Comparison of ENCODE assay signal across 8 mouse cellular contexts in the genomic region with DNA sequence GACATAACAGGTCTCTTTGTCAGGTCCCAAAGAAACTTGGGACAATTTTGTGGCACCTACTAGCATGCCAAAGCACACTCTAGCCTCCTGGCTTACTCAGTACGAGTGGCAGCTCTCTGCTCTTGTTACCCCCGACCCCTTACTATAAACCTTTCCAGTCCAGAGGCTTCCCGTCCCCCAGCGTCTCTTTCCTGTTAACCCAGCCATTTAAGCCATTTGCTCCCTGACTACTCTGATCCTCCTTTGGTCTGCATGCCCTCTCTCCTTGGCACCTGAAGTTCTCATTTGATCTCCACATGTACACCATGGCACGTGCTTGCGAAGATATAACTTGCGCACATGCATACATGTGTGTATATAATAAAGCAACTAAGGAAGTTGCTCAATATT. TPM values are rescaled to one million over a fixed set of nuclear protein-coding genes. Genes with fewer than 3 reads are reported as not detected.
DNase-seq lines count a peak whose midpoint lies in the region; ATAC-seq and TF ChIP-seq lines count a peak whose summit lies in the region.

No protein-coding gene starts in this region.

- TF ChIP-seq CTCF in kidney, postnatal 0 days (IDR thresholded peaks at IDR 0.05; ENCODE audit: low read depth): no peak
- TF ChIP-seq CTCF in midbrain, postnatal 0 days (IDR thresholded peaks at IDR 0.05): no peak

- no peak for DNase-seq in kidney, postnatal 0 days (ENCODE audit: low spot score)
- DNase-seq in kidney, adult 9 months: no peak
- no peak for DNase-seq in embryonic facial prominence, embryonic 11.5 days (ENCODE audit: low spot score)
- DNase-seq in midbrain, postnatal 0 days (ENCODE audit: low spot score): no peak
- no peak for DNase-seq in left cerebral cortex, postnatal 36 days (ENCODE audit: low spot score in 2 of 2)
- DNase-seq in cerebellum, postnatal 25 days: no peak
- DNase-seq in right cerebral cortex, adult 2 months (ENCODE audit: low spot score in 2 of 2): no peak

- peaks cover 6% of the 10 kb centered on the region; the same call in 1 of the 2 replicates for H3K4me1 ChIP-seq in kidney, postnatal 0 days (replicated peaks; ENCODE audit: insufficient read depth, low read length)
- peaks cover 4% of the 10 kb centered on the region for H3K4me1 ChIP-seq in embryonic facial prominence, embryonic 11.5 days (ENCODE audit: control insufficient read depth, insufficient read depth, low read length)
- H3K4me1 ChIP-seq in hindbrain, embryonic 15.5 days (replicated peaks): peaks cover 34% of the 10 kb centered on the region
- peaks cover 9% of the 10 kb centered on the region; the same call in 1 of the 2 replicates for H3K4me1 ChIP-seq in midbrain, postnatal 0 days (ENCODE audit: insufficient read depth, low read length)

- H3K27me3 ChIP-seq in kidney, postnatal 0 days (ENCODE audit: insufficient read depth, low read length): no peaks in the 10 kb centered on the region
- H3K27me3 ChIP-seq in embryonic facial prominence, embryonic 11.5 days (ENCODE audit: control insufficient read depth, insufficient read depth, low read length): no peaks in the 10 kb centered on the region
- H3K27me3 ChIP-seq in hindbrain, embryonic 15.5 days: no peaks in the 10 kb centered on the region
- H3K27me3 ChIP-seq in midbrain, postnatal 0 days (ENCODE audit: insufficient read depth, low read length): no peaks in the 10 kb centered on the region

- ATAC-seq in kidney, postnatal 0 days (replicated peaks; ENCODE audit: low FRiP score, low read depth): no peak
- ATAC-seq in embryonic facial prominence, embryonic 11.5 days (replicated peaks; ENCODE audit: insufficient number of reproducible peaks, low FRiP score, low TSS enrichment, low read depth): no peak
- no peak for ATAC-seq in hindbrain, embryonic 15.5 days (ENCODE audit: low FRiP score, low read depth)
- ATAC-seq in midbrain, postnatal 0 days (ENCODE audit: low FRiP score): no peak

- H3K4me2 ChIP-seq in kidney, postnatal 0 days (ENCODE audit: low read length): peak overlapping the region; percentile 69
- peak overlapping the region; percentile 69 for H3K4me2 ChIP-seq in embryonic facial prominence, embryonic 11.5 days (ENCODE audit: low read depth, low read length)
- peak overlapping the region; percentile 86 for H3K4me2 ChIP-seq in hindbrain, embryonic 15.5 days
- H3K4me2 ChIP-seq in midbrain, postnatal 0 days (ENCODE audit: low read depth, low read length, poor library complexity, severe bottlenecking): peak overlapping the region; percentile 76

- no peaks in the 10 kb centered on the region for H3K9me3 ChIP-seq in kidney, postnatal 0 days (replicated peaks; ENCODE audit: low read length)
- no peaks in the 10 kb centered on the region for H3K9me3 ChIP-seq in embryonic facial prominence, embryonic 11.5 days (replicated peaks; ENCODE audit: control insufficient read depth, low read length)
- no peaks in the 10 kb centered on the region for H3K9me3 ChIP-seq in hindbrain, embryonic 15.5 days
- H3K9me3 ChIP-seq in midbrain, postnatal 0 days (ENCODE audit: low read length): no peaks in the 10 kb centered on the region

- peak overlapping the region; percentile 96 for H3K27ac ChIP-seq in kidney, postnatal 0 days
- H3K27ac ChIP-seq in embryonic facial prominence, embryonic 11.5 days (replicated peaks; ENCODE audit: low read depth, low read length): peak overlapping the region; percentile 80; the same call in 1 of the 2 replicates
- H3K27ac ChIP-seq in hindbrain, embryonic 15.5 days (replicated peaks): peak overlapping the region; percentile 100
- H3K27ac ChIP-seq in midbrain, postnatal 0 days (ENCODE audit: low read depth, low read length): peak overlapping the region; percentile 98

- H3K4me3 ChIP-seq in kidney, postnatal 0 days (replicated peaks; ENCODE audit: low read depth, low read length): peak overlapping the region; percentile 54
- peak overlapping the region; percentile 55 for H3K4me3 ChIP-seq in embryonic facial prominence, embryonic 11.5 days (ENCODE audit: low read depth, low read length)
- H3K4me3 ChIP-seq in hindbrain, embryonic 15.5 days: peak overlapping the region; percentile 86
- peak overlapping the region; percentile 54 for H3K4me3 ChIP-seq in midbrain, postnatal 0 days (ENCODE audit: low read depth, low read length)

- H3K9ac ChIP-seq in kidney, postnatal 0 days (ENCODE audit: low read depth, low read length): peak overlapping the region; percentile 63; the same call in 1 of the 2 replicates
- peak overlapping the region; percentile 32; the same call in 1 of the 2 replicates for H3K9ac ChIP-seq in embryonic facial prominence, embryonic 11.5 days (replicated peaks; ENCODE audit: low read length)
- peak overlapping the region; percentile 71 for H3K9ac ChIP-seq in hindbrain, embryonic 15.5 days
- peak overlapping the region; percentile 83; the same call in 1 of the 2 replicates for H3K9ac ChIP-seq in midbrain, postnatal 0 days (replicated peaks; ENCODE audit: low read length, poor library complexity, severe bottlenecking)

- intact Hi-C loops in left cerebral cortex, postnatal 36 days (cut with DNase I): no loop called here

- WGBS in kidney, postnatal 0 days: 39% methylated on average over 7 of the region's 7 CpGs
- 63% methylated on average over 7 of the region's 7 CpGs for whole genome bisulfite sequencing in embryonic facial prominence, embryonic 11.5 days
- 59% methylated on average over 7 of the region's 7 CpGs for WGBS in hindbrain, embryonic 15.5 days
- WGBS in midbrain, postnatal 0 days: 51% methylated on average over 7 of the region's 7 CpGs

- H3K36me3 ChIP-seq in kidney, postnatal 0 days (ENCODE audit: insufficient read depth, low read length): no peaks in the 10 kb centered on the region
- H3K36me3 ChIP-seq in embryonic facial prominence, embryonic 11.5 days (replicated peaks; ENCODE audit: control insufficient read depth, insufficient read depth, low read depth, low read length): no peaks in the 10 kb centered on the region
- H3K36me3 ChIP-seq in hindbrain, embryonic 15.5 days: no peaks in the 10 kb centered on the region
- peaks cover 2% of the 10 kb centered on the region; the same call in 1 of the 2 replicates for H3K36me3 ChIP-seq in midbrain, postnatal 0 days (ENCODE audit: insufficient read depth, low read length)

RNA-seq across cellular contexts. Expression of a gene that starts 1.4 kb away (rescaled TPM):
- polyA plus RNA-seq in kidney, postnatal 0 days (2015; fragmentation: Nextera tagmentation; extraction: Ambion mirVana): 93.7 and 94.5 TPM in 2 replicates
- 41.7 and 42.7 TPM in 2 replicates for polyA plus RNA-seq in embryonic facial prominence, embryonic 11.5 days (2014; fragmentation: Nextera tagmentation; extraction: Ambion mirVana)
- polyA plus RNA-seq in hindbrain, embryonic 15.5 days (2015; fragmentation: Nextera tagmentation; extraction: Ambion mirVana): 68.1 and 68.3 TPM in 2 replicates
- 56.8 and 64.4 TPM in 2 replicates for total RNA-seq in midbrain, postnatal 0 days (2014; rRNA removed)
- polyA plus RNA-seq in midbrain, postnatal 0 days (2015; fragmentation: Nextera tagmentation; extraction: Ambion mirVana): 85.3 and 85.6 TPM in 2 replicates
- 10 to 100 TPM; 31.1 to 39.2 TPM for total RNA-seq in left cerebral cortex, postnatal 36 days (2021)

RNA-seq across cellular contexts. Expression of a gene that starts 13.0 kb away (rescaled TPM):
- 6.6 and 9.0 TPM in 2 replicates for polyA plus RNA-seq in kidney, postnatal 0 days (2015; fragmentation: Nextera tagmentation; extraction: Ambion mirVana)
- polyA plus RNA-seq in embryonic facial prominence, embryonic 11.5 days (2014; fragmentation: Nextera tagmentation; extraction: Ambion mirVana): 12.1 and 14.2 TPM in 2 replicates
- 127 and 145 TPM in 2 replicates for polyA plus RNA-seq in hindbrain, embryonic 15.5 days (2015; fragmentation: Nextera tagmentation; extraction: Ambion mirVana)
- 165 and 175 TPM in 2 replicates for total RNA-seq in midbrain, postnatal 0 days (2014; rRNA removed)
- 190 and 202 TPM in 2 replicates for polyA plus RNA-seq in midbrain, postnatal 0 days (2015; fragmentation: Nextera tagmentation; extraction: Ambion mirVana)
- 100 to 1,000 TPM; 340 to 404 TPM for total RNA-seq in left cerebral cortex, postnatal 36 days (2021)

RNA-seq across cellular contexts. Expression of a gene that starts 24.3 kb away (rescaled TPM):
- polyA plus RNA-seq in kidney, postnatal 0 days (2015; fragmentation: Nextera tagmentation; extraction: Ambion mirVana): 72.4 and 72.9 TPM in 2 replicates
- 7.6 and 11.3 TPM in 2 replicates for polyA plus RNA-seq in embryonic facial prominence, embryonic 11.5 days (2014; fragmentation: Nextera tagmentation; extraction: Ambion mirVana)
- 2.2 and 2.8 TPM in 2 replicates for polyA plus RNA-seq in hindbrain, embryonic 15.5 days (2015; fragmentation: Nextera tagmentation; extraction: Ambion mirVana)
- total RNA-seq in midbrain, postnatal 0 days (2014; rRNA removed): 2.2 and 3.1 TPM in 2 replicates
- 3.0 and 3.3 TPM in 2 replicates for polyA plus RNA-seq in midbrain, postnatal 0 days (2015; fragmentation: Nextera tagmentation; extraction: Ambion mirVana)
- under 1 TPM; 0.49 to 0.52 TPM for total RNA-seq in left cerebral cortex, postnatal 36 days (2021)

RNA-seq across cellular contexts. Expression of a gene that starts 53.7 kb away (rescaled TPM):
- polyA plus RNA-seq in kidney, postnatal 0 days (2015; fragmentation: Nextera tagmentation; extraction: Ambion mirVana): 42.4 and 42.6 TPM in 2 replicates
- polyA plus RNA-seq in embryonic facial prominence, embryonic 11.5 days (2014; fragmentation: Nextera tagmentation; extraction: Ambion mirVana): 29.3 and 30.8 TPM in 2 replicates
- 41.1 and 42.9 TPM in 2 replicates for polyA plus RNA-seq in hindbrain, embryonic 15.5 days (2015; fragmentation: Nextera tagmentation; extraction: Ambion mirVana)
- total RNA-seq in midbrain, postnatal 0 days (2014; rRNA removed): 13.5 and 21.4 TPM in 2 replicates
- polyA plus RNA-seq in midbrain, postnatal 0 days (2015; fragmentation: Nextera tagmentation; extraction: Ambion mirVana): 52.5 and 52.8 TPM in 2 replicates
- total RNA-seq in left cerebral cortex, postnatal 36 days (2021): 10 to 100 TPM; 40.9 to 52.1 TPM

RNA-seq across cellular contexts. Expression of a gene that starts 54.4 kb away (rescaled TPM):
- 80.4 and 85.2 TPM in 2 replicates for polyA plus RNA-seq in kidney, postnatal 0 days (2015; fragmentation: Nextera tagmentation; extraction: Ambion mirVana)
- 136 and 146 TPM in 2 replicates for polyA plus RNA-seq in embryonic facial prominence, embryonic 11.5 days (2014; fragmentation: Nextera tagmentation; extraction: Ambion mirVana)
- polyA plus RNA-seq in hindbrain, embryonic 15.5 days (2015; fragmentation: Nextera tagmentation; extraction: Ambion mirVana): 76.3 and 80.3 TPM in 2 replicates
- 48.3 and 49.9 TPM in 2 replicates for total RNA-seq in midbrain, postnatal 0 days (2014; rRNA removed)
- 63.6 and 65.5 TPM in 2 replicates for polyA plus RNA-seq in midbrain, postnatal 0 days (2015; fragmentation: Nextera tagmentation; extraction: Ambion mirVana)
- total RNA-seq in left cerebral cortex, postnatal 36 days (2021): 10 to 100 TPM; 41.0 to 50.0 TPM

Comparison
In these comparisons a context has a peak if more than half of its experiments do, and no peak if none do; other contexts are left out.
1. H3K9ac ChIP-seq: peak in every context shown above with its lines; median percentile 83 in midbrain, postnatal 0 days; 71 in hindbrain, embryonic 15.5 days; 63 in kidney, postnatal 0 days; 32 in embryonic facial prominence, embryonic 11.5 days.